Mouse (Mus musculus): ENCODE results near the gene Dhrs11. TPM values are rescaled to one million over a fixed set of nuclear protein-coding genes. Genes with fewer than 3 reads are reported as not detected.

Dhrs11 gene
- 191 and 196 TPM in 2 replicates for polyA plus RNA-seq (2015; fragmentation: Nextera tagmentation; extraction: Ambion mirVana)

GRCm38 (mm10) chr11:84828516-84829399 lies at the start of gene Dhrs11:
TSS of gene Dhrs11 (minus strand) at chr11:84828994.

GRCm38 (mm10) chr11:84870337-84871043 lies 41.7 kb upstream of the Dhrs11 start, which contains the start of gene Ggnbp2:
TSS of gene Ggnbp2 (minus strand) at chr11:84870817.

GRCm38 (mm10) chr11:84818961-84819692 lies 9.7 kb downstream of the Dhrs11 start, which contains the start of gene Mrm1:
TSS of gene Mrm1 (minus strand) at chr11:84819515.

Other genes starting within 250 kb of the Dhrs11 start
- 20.6 and 22.2 TPM in 2 replicates for gene Mrm1, start 9.5 kb downstream of the Dhrs11 start, polyA plus RNA-seq (2015; fragmentation: Nextera tagmentation; extraction: Ambion mirVana)
- 72.3 and 75.3 TPM in 2 replicates for gene Ggnbp2, start 41.8 kb upstream of the Dhrs11 start, polyA plus RNA-seq (2015; fragmentation: Nextera tagmentation; extraction: Ambion mirVana)
- gene Myo19, start 51.2 kb upstream of the Dhrs11 start, polyA plus RNA-seq (2015; fragmentation: Nextera tagmentation; extraction: Ambion mirVana) = 4.2 and 4.5 TPM in 2 replicates
- 1.9 and 2.6 TPM in 2 replicates for gene Pigw, start 51.3 kb upstream of the Dhrs11 start, polyA plus RNA-seq (2015; fragmentation: Nextera tagmentation; extraction: Ambion mirVana)
- 44.5 and 48.0 TPM in 2 replicates for gene Znhit3, start 87.4 kb upstream of the Dhrs11 start, polyA plus RNA-seq (2015; fragmentation: Nextera tagmentation; extraction: Ambion mirVana)
- 0.11 TPM in 1 of 2 replicates, not detected in the other for gene Car4, start 128.8 kb upstream of the Dhrs11 start, polyA plus RNA-seq (2015; fragmentation: Nextera tagmentation; extraction: Ambion mirVana)